Mouse (Mus musculus) adrenal gland, postnatal 36 days (tissue): ENCODE results near the gene Bpgm. TPM values are rescaled to one million over a fixed set of nuclear protein-coding genes. Genes with fewer than 3 reads are reported as not detected.

Experiments
- DNase-seq, 2 experiments: peaks; one replicate each; pipeline ENCODE4 v3.0.0; 2021; ENCODE audit warnings: mixed read lengths in 1 of 2
- total RNA-seq, 2 experiments: library from RNA; stranded (reverse); gene quantifications; 2 replicates each; pipeline ENCODE4 v1.2.3; 2021

The Bpgm gene
- total RNA-seq, 2 experiments from 2014 or later: 27.3 to 33.0 TPM

- DNase-seq: no peak
These were observed 52.1 kb downstream of the Bpgm start for GRCm38 (mm10) chr6:34528131-34528530.

DNA sequence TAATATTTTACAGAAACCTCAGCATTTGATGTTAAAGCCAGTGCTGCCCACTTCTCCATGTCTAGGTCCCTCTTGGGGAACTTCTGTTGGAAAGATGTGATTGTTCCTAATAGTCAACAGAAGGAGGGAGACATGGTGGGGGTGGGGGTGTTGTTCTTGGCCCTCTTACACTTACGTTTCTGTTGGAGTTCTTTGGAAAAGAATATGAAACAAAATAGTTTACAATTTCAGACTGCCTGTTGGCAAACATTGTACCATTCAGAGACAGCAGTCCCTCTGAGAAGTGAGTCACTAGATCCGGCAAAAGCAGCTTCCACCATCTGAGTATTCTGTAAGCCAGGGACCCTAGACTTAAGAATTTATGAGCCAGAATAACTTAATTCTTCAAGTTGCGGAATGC, 54.0 kb downstream of the Bpgm start:
- no peak for DNase-seq

DNA sequence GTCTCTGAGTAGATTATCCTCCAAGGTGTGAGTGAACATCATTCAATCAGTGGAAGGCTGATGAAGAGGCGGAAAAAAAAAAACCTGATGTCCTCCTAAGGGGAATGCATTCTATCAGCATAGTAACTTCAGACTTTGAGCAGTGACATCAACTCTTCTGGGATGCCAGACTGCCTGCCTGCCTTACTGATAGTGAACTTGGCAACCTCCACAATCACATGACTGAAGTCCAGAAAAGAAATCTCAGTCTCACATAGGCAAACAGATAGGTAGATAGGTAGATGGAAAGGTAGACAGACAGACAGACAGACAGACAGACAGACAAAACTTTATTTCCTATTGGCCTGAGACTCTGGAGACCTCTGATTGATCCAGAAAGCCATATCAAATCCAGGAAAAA, 57.0 kb downstream of the Bpgm start:
- DNase-seq: no peak

DNA sequence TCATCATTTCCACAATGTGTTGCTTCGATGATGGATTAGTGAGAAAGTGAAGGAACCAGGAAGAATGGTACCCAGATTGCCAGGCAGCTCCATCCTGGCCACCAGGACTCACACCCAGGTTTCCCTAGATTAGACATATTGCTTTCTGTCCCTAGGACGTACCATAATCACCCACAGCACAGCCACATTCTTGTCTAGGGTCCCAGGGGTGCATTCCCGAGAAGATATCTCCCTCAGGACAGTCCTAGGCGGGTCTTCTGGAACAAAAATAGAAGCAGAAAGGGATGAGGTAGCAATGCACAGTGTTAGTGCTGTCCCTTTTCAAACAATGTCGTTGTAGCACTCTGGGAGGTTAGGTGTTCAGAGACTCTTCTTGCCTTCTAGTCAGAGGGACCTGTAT, 57.9 kb downstream of the Bpgm start:
- DNase-seq: no peak

DNA sequence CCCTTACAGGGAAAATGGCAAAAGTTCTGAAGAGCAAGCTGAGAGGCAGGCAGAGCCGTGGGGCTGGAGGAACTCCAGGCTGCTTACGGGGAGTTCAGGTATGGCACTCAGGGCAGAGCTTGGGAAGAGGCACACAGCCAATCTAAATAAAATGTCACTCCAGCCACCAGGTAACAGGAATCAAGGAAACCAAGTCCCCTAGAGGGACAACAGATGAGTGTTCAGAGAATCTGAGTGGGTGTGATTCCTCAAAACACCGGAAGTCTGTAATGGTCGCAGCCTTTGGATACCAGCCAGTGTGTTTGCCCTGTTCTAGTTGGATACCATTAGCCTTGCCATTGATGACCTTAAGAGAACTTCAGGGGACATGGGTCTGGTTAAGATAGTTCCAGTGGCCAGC, 66.9 kb downstream of the Bpgm start:
- DNase-seq: peak in 1 of 2 experiments; percentile 15

GRCm38 (mm10) chr6:34543303-34544206, 67.5 kb downstream of the Bpgm start:
- peak; percentile 47 to 56 for DNase-seq

DNA sequence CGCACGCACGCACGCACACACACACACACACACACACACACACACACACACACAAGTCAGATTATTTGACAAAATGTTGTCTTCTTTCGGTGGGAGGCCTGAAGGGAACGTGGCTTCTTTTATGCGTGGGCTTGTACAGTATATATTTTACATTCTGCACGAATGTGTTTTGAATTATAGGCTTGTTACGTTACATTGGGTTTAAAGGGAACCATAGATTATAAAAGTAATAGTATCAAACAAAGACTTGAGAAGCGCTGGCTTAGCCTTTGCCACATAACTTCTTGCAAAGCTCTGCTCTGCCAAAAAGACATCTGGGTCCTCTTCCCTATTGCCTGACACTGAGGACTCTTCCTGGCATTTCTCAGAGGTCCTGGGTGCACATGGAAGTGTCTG, 68.2 kb downstream of the Bpgm start:
- DNase-seq: no peak

GRCm38 (mm10) chr6:34545286-34545685, 69.3 kb downstream of the Bpgm start:
- no peak for DNase-seq

GRCm38 (mm10) chr6:34548406-34548990, 72.5 kb downstream of the Bpgm start:
- no peak for DNase-seq

- DNase-seq: peak; percentile 73 to 87
These were observed 73.0 kb downstream of the Bpgm start for GRCm38 (mm10) chr6:34549017-34549416.

DNA sequence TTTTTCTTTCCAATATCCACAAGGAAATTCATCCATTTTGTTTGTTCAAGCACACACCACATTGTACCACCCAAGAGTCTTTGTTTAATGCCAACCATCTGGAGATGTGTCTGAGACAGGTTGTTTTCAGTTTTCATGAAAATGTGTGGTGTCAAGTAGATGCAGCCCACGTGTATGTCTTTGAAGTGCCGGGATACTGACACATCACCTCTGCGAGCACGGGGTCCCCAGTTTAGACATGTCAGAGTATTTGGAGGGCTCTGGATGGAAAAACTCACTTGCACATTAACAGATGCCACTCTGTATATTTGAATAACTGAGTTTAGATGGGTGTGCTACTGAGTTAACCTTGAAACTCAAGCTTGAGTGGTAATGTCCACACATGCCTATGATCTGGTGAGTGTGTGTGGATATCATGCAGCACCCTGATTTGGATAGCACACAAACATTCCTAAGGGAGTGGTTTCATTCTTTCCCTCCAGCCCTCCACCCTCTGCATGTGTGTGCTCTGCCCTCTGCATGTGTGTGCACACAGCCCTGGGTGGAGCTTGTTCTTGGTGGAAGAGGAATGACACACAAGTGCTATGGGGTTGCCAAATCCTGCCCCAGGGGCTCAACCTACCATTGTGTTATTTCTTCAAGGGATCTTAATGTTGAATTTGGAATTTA, 76.6 kb downstream of the Bpgm start:
- DNase-seq: no peak

DNA sequence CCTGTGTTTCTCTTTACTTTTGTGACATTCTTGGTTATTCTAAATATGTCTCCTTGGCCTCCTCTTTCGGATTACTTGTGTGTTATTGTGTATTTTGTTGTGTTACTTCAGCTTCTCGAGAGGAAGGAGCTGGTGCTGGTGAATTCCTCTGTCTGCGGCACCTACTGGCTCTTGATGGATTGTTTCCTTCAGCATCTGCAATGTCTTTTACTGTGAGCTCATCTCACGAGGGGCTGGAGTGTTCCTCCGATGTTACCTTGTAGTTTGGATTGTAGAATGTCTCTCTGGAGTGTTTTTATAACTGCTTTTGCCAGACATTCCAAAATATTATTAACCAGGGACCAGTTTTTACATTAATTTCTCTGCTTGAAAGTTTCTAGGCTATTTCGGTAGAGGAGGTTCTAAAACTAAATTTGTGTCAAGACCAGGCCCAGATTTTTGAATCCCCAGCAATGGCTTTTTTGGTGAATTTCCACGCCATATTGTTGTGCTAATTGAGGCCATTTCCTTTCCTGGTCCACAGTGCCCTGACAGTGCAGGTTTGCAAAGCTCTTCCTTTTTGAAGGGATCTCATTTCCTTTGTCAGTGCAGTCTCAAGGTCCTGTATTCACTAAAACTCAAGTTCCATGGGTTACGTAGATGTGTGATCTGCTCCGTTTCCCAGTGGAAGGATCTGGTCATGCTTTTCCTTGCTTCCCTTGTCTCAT, 78.4 kb downstream of the Bpgm start:
- no peak for DNase-seq

Other genes starting within 250 kb of the Bpgm start
- gene Akr1b3, start 158.7 kb upstream of the Bpgm start, total RNA-seq: 100 to 1,000 TPM; 324 to 405 TPM
- 100 to 1,000 TPM; 233 to 373 TPM for gene Akr1b8, start 122.1 kb upstream of the Bpgm start, total RNA-seq
- 100 to 1,000 TPM; 142 to 220 TPM for gene Akr1b10, start 92.0 kb upstream of the Bpgm start, total RNA-seq
- 1,000 to 10,000 TPM; 2,443 to 8,516 TPM for gene Akr1b7, start 63.9 kb upstream of the Bpgm start, total RNA-seq
- gene Cald1, start 122.3 kb downstream of the Bpgm start, total RNA-seq: 10 to 100 TPM; 49.9 to 81.3 TPM